Mouse (Mus musculus) megakaryocyte, embryonic 14.5 days (primary cell): ENCODE data around the gene Tet3.

ENCODE experiments used
- FLI1 ChIP-seq: IDR thresholded peaks from 2 replicates; pipeline ENCODE4 v1.6.1; 2012; ENCODE audit warnings: low read length, inconsistent platforms, mixed read lengths
- GATA1 ChIP-seq: IDR thresholded peaks from 3 replicates; pipeline ENCODE4 v1.6.1; 2012; ENCODE audit warnings: mixed read lengths, low read length, inconsistent platforms, borderline replicate concordance

DNA sequence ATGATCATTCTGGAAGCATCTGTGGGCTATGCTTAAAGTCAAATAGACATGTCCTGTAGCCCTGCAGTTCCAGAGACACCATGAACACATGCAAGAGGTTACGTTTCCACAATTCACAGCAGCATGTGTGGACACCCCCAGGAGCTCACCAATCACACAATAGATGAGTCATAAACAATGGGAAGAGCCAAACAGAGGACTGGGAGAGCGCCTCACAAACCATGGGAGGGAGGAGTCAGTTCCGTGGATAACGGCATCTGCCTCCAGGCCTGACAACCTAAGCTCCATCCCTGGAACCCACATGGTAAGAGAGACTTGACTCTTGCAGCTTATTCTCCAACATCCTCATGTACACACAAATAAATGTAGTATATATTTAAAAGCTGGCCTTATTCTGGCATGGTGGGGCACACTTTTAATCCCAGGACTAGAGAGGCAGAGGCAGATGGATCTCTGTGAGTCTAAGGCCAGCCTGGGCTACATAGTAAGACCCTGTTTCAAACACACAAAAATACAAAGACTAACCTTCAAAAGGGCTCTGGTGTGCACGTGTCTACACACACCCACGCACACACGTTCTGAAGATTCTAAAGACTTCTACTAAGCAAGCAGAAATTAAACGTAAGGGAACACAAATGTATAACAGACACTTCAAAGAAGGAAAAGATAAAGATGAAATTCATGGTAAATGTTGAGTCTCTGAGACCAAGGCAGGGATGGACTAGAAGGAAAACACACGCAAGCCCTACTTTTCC, 44.1 kb downstream of the Tet3 start:
- TF ChIP-seq FLI1: no peak
- no peak for TF ChIP-seq GATA1
